16 mouse cellular contexts compared by ENCODE assay signal in genomic region chr14:18500249-18500832, GRCm38 (mm10).
DNase-seq lines count a peak whose midpoint lies in the region; ATAC-seq lines count a peak whose summit lies in the region.
"Had no signal": no experiment of that assay in that cellular context is flagged by ENCODE, and none has a peak within 500 bp of the region (broad histone marks: within the 10 kb centered on the region; RNA-seq: fewer than 3 reads in every experiment).

No protein-coding gene starts in this region.

- intact Hi-C loops in left cerebral cortex, postnatal 4 days (cut with DNase I) = loop anchor here (10.0 kb wide), 1 partner anchor 226 kb away; the partner anchor contains the start of genes Nkiras1 and Rpl15

- no peak overlapping the region for H3K27ac ChIP-seq in forebrain, embryonic 13.5 days
- H3K27ac ChIP-seq in forebrain, embryonic 12.5 days = no peak overlapping the region
- H3K27ac ChIP-seq in embryonic facial prominence, embryonic 10.5 days (replicated peaks) = no peak overlapping the region
- H3K27ac ChIP-seq: kidney, postnatal 0 days; liver, embryonic 12.5 days had no signal

- no peak overlapping the region for H3K9ac ChIP-seq in forebrain, embryonic 13.5 days
- H3K9ac ChIP-seq in forebrain, embryonic 12.5 days = no peak overlapping the region
- H3K9ac ChIP-seq: liver, embryonic 12.5 days had no signal

- H3K4me2 ChIP-seq in forebrain, embryonic 13.5 days = no peak overlapping the region
- H3K4me2 ChIP-seq in forebrain, embryonic 12.5 days = no peak overlapping the region
- H3K4me2 ChIP-seq: liver, embryonic 12.5 days had no signal

- DNase-seq in left cerebral cortex, postnatal 4 days = peak; percentile 41
- no peak for DNase-seq in left cerebral cortex, adult 11 months (ENCODE audit: low spot score)
- DNase-seq in embryonic facial prominence, embryonic 10.5 days (ENCODE audit: low spot score) = peak; percentile 4
- DNase-seq in layer of hippocampus, postnatal 14 days (ENCODE audit: low spot score in 2 of 2) = peak; percentile 36 to 62
- no peak for DNase-seq in ovary, postnatal 14 days (ENCODE audit: low spot score)
- no peak for DNase-seq in urinary bladder, postnatal 4 days (ENCODE audit: low spot score in 2 of 2)
- DNase-seq: adrenal gland, adult 8-10 months; B cell, adult 2 months; cerebellum, postnatal 36 days; heart, adult 18-20 months had no signal

- peak; percentile 69 for ATAC-seq in forebrain, embryonic 13.5 days
- no peak for ATAC-seq in forebrain, embryonic 12.5 days (ENCODE audit: low FRiP score)
- ATAC-seq: intestine, embryonic 16.5 days; liver, embryonic 12.5 days had no signal

- H3K4me1 ChIP-seq in forebrain, embryonic 13.5 days = no peaks in the 10 kb centered on the region
- no peaks in the 10 kb centered on the region; the same call in 1 of the 2 replicates for H3K4me1 ChIP-seq in forebrain, embryonic 12.5 days
- no peaks in the 10 kb centered on the region for H3K4me1 ChIP-seq in embryonic facial prominence, embryonic 10.5 days
- H3K4me1 ChIP-seq: liver, embryonic 12.5 days; megakaryocyte, embryonic 14.5 days had no signal

- no peaks in the 10 kb centered on the region for H3K9me3 ChIP-seq in forebrain, embryonic 13.5 days (replicated peaks)
- no peaks in the 10 kb centered on the region for H3K9me3 ChIP-seq in forebrain, embryonic 12.5 days
- H3K9me3 ChIP-seq in embryonic facial prominence, embryonic 10.5 days = no peaks in the 10 kb centered on the region
- H3K9me3 ChIP-seq: liver, embryonic 12.5 days; megakaryocyte, embryonic 14.5 days had no signal

- H3K4me3 ChIP-seq in forebrain, embryonic 13.5 days = no peak overlapping the region
- H3K4me3 ChIP-seq in forebrain, embryonic 12.5 days (replicated peaks) = no peak overlapping the region
- H3K4me3 ChIP-seq in embryonic facial prominence, embryonic 10.5 days = no peak overlapping the region
- H3K4me3 ChIP-seq: liver, embryonic 12.5 days; megakaryocyte, embryonic 14.5 days had no signal

- no peaks in the 10 kb centered on the region for H3K36me3 ChIP-seq in forebrain, embryonic 13.5 days (ENCODE audit: poor library complexity, severe bottlenecking)
- H3K36me3 ChIP-seq in forebrain, embryonic 12.5 days (replicated peaks) = no peaks in the 10 kb centered on the region
- no peaks in the 10 kb centered on the region for H3K36me3 ChIP-seq in embryonic facial prominence, embryonic 10.5 days (replicated peaks)
- H3K36me3 ChIP-seq: liver, embryonic 12.5 days had no signal

- H3K27me3 ChIP-seq in forebrain, embryonic 13.5 days = no peaks in the 10 kb centered on the region
- H3K27me3 ChIP-seq in forebrain, embryonic 12.5 days = no peaks in the 10 kb centered on the region
- H3K27me3 ChIP-seq in embryonic facial prominence, embryonic 10.5 days (replicated peaks; ENCODE audit: low read depth, poor library complexity, severe bottlenecking) = no peaks in the 10 kb centered on the region
- H3K27me3 ChIP-seq: liver, embryonic 12.5 days; megakaryocyte, embryonic 14.5 days had no signal

Comparison
In these comparisons a context has a peak if more than half of its experiments do, and no peak if none do; other contexts are left out.
1. DNase-seq: peak in left cerebral cortex, postnatal 4 days (single experiment), embryonic facial prominence, embryonic 10.5 days (single experiment) and layer of hippocampus, postnatal 14 days (2 of 2); none in left cerebral cortex, adult 11 months (single experiment), ovary, postnatal 14 days (single experiment) and urinary bladder, postnatal 4 days (0 of 2).